Mouse (Mus musculus) limb, embryonic 14.5 days (tissue): ENCODE results near the gene Zfp583. TPM values are rescaled to one million over a fixed set of nuclear protein-coding genes. Genes with fewer than 3 reads are reported as not detected.

ENCODE experiments used
- ATAC-seq: fragments of 200-750 bp; cut with Nextera tagmentation; 2 replicates; pipeline ENCODE4 v1.8.0; 2017; ENCODE audit warnings: low read depth, moderate number of reproducible peaks, moderate TSS enrichment; ENCODE audit not compliant: low FRiP score
- DNase-seq: peaks from one replicate; pipeline ENCODE4 v3.0.0-alpha.2; 2015; ENCODE audit warnings: low spot score
- H3K27ac ChIP-seq: fragments of 300-500 bp; sonication (generic); replicated peaks from 2 replicates; pipeline ENCODE4 v1.5.1; 2014; ENCODE audit warnings: low read depth, mild to moderate bottlenecking, low read length, moderate library complexity, mixed read lengths
- H3K27me3 ChIP-seq: fragments of 300-500 bp; sonication (generic); 2 replicates; pipeline ENCODE4 v1.6.1; 2014; ENCODE audit warnings: low read length, mixed read lengths; ENCODE audit not compliant: control insufficient read depth, insufficient read depth
- H3K36me3 ChIP-seq: fragments of 300-500 bp; sonication (generic); 2 replicates; pipeline ENCODE4 v1.6.1; 2014; ENCODE audit warnings: mild to moderate bottlenecking, low read length, moderate library complexity, mixed read lengths; ENCODE audit not compliant: control insufficient read depth, insufficient read depth
- H3K4me1 ChIP-seq: fragments of 300-500 bp; sonication (generic); 2 replicates; pipeline ENCODE4 v1.6.1; 2014; ENCODE audit warnings: antibody characterized with exemption, low read length, mixed read lengths; ENCODE audit not compliant: control insufficient read depth, insufficient read depth
- H3K4me2 ChIP-seq: fragments of 300-500 bp; sonication (generic); replicated peaks from 2 replicates; pipeline ENCODE4 v1.6.1; 2014; ENCODE audit warnings: low read depth, mild to moderate bottlenecking, low read length, moderate library complexity; ENCODE audit not compliant: severe bottlenecking
- H3K4me3 ChIP-seq: fragments of 300-500 bp; sonication (generic); replicated peaks from 2 replicates; pipeline ENCODE4 v1.5.1; 2014; ENCODE audit warnings: low read length
- H3K9ac ChIP-seq: fragments of 300-500 bp; sonication (generic); 2 replicates; pipeline ENCODE4 v1.6.1; 2014; ENCODE audit warnings: mild to moderate bottlenecking, low read depth, low read length, moderate library complexity; ENCODE audit not compliant: severe bottlenecking
- H3K9me3 ChIP-seq: fragments of 300-500 bp; sonication (generic); 2 replicates; pipeline ENCODE4 v1.6.1; 2016; ENCODE audit warnings: low read length; ENCODE audit not compliant: control insufficient read depth
- POLR2A ChIP-seq: fragments of 200-500 bp; IDR thresholded peaks from 2 replicates; pipeline ENCODE4 v1.8.0; 2012; ENCODE audit warnings: inconsistent platforms, mild to moderate bottlenecking, moderate library complexity, borderline replicate concordance; ENCODE audit not compliant: insufficient read depth, insufficient read length; ENCODE audit errors: extremely low read depth
- WGBS: fragments of 180-500 bp; shearing (Covaris S2); extraction: QIAGEN DNeasy Blood & Tissue Kit; methylation state at CpG from one replicate; pipeline ENCODE4 v1.1.7; 2014; 5-methylcytosine and 5-hydroxymethylcytosine counted together
- polyA plus RNA-seq, 2 experiments: library from polyadenylated mRNA; depleted of rRNA in 1 of 2; stranded (reverse) in 1 of 2; unstranded in 1 of 2; fragments of >200 nt; fragmentation: Nextera tagmentation in 1 of 2; extraction: Ambion mirVana in 1 of 2; gene quantifications; 2 replicates each; pipeline versions ENCODE4 v1.2.1 to v1.2.3; 2012 to 2014

The Zfp583 gene
- polyA plus RNA-seq, 2 experiments, result 5.4 to 6.1 TPM

DNA sequence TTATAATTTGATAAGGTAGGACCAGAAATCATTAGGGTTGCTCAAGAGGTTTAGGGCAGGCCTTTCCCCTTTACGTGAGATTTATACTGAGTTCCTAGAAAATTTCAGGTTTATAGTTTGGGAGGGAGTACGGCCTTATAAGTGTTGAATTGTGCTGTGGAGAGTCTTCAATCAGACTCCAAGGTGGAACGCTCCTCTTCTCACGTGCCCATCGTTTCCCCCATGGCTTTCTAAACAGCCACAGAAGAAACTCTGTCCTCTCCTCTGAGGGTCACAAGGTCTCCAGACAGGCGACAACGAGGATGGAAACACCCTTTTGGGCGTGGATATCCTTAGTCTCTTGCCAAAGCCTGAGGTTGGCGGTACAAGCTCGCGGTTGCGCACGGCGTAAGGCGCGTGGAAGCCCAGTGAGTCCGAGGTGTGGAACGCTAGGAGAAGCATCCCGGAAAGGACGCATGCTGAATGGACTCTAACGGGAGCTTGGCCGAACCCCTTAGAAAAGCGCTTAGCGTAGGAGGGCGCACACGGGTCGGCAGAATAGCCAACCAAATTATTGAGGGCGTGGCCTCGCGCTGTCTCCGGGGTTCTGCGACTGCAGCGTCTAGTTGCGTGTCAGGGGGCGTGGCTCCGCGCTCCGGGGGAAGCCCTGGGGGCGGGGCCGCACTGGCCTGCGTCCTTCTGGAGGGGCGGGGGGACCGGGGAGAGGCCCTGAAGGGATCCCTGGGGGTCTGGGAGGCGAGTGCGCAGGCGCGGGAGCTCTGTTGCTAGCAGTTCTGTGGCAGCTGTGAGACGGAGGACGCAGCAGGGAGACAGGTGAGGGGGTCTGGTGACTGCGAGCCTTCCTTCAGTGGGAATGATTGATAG lies 45.0 kb downstream of the Zfp583 start, which contains the start of gene Zfp667:
Zfp667 (plus strand) TSS at position 738 of the 864 bp plus-strand sequence.
- H3K9me3 ChIP-seq, result no peaks in the 10 kb centered on the region
- ATAC-seq, result peak; percentile 89

DNA sequence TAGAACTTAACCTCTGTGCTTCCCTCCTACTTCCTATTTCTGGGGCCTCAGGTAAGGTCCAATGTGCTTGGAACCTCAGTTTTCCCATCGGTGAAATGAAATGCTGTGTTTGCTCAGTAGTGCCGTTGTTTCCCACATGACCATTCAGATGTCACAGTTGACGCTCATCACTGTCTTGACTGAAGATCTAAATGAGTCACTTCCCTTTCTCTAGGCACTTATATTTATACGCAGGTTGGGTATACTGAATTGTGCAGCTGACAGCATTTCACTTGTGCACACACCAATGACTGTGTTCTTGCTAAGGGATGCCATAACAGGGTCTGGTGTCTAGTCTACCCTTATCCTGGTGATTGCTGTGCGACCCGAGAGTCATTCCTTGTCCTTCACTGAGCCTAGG lies 45.7 kb downstream of the Zfp583 start:
- Histone ChIP-seq H3K4me1 (peaks cover 6% of the 10 kb centered on the region; the same call in 1 of the 2 replicates), H3K36me3 (no peaks in the 10 kb centered on the region; the same call in 1 of the 2 replicates), H3K4me3 (no peak overlapping the region; the same call in 1 of the 2 replicates), H3K4me2 (peak overlapping the region; percentile 72; the same call in 1 of the 2 replicates), H3K27ac (peak overlapping the region; percentile 74; the same call in 1 of the 2 replicates), H3K9ac (no peak overlapping the region), H3K9me3 (no peaks in the 10 kb centered on the region), H3K27me3 (no peaks in the 10 kb centered on the region)
- ATAC-seq (no peak), DNase-seq (no peak)
- TF ChIP-seq POLR2A, result no peak
- 85% methylated on average over 6 of the region's 6 CpGs for WGBS

More for the DNA sequence above, 45.0 kb downstream of the Zfp583 start, which contains the start of gene Zfp667:
- TF ChIP-seq POLR2A, result peak; percentile 54; the same call in 1 of the 2 replicates
- Histone ChIP-seq H3K4me3 (peak within 1 kb of the TSS; percentile 51), H3K27ac (peak within 1 kb of the TSS; percentile 74), H3K4me2 (peak within 1 kb of the TSS; percentile 72), H3K36me3 (no peaks in the 10 kb centered on the region; the same call in 1 of the 2 replicates), H3K27me3 (no peaks in the 10 kb centered on the region), H3K4me1 (peaks cover 6% of the 10 kb centered on the region; the same call in 1 of the 2 replicates), H3K9ac (peak within 1 kb of the TSS; percentile 60)
- WGBS, result 2% methylated on average over 45 of the region's 50 CpGs
- DNase-seq, result peak; percentile 97

DNA sequence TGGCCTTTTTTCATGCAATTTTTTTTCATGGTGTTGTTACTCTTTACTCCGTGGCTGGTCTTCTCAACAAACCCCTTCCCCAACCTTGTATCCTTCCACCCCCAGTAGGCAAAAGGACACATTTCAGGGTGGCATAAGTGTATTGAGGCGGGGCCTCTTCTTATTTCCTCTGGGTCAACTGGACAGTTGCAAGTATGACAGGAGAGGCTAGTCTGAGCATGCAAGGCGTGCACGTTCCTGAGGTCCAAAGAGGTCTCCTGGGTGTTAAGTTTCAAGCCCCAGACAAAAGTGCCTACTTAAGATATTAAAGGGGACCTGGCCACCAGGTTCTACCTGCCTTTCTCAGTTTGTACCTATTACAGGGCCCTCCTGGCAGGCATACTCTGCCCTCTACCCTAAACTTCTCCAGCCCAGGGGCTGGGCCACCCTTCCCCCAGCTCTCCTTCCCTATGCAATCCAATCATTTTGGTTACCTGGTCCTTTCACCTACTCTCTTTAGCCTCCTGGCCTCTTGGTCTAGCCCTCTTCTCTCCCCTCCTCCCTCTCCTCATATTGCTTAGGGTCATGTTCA lies 46.6 kb downstream of the Zfp583 start:
- WGBS, result 81% methylated on average over 4 of the region's 4 CpGs
- Histone ChIP-seq H3K9ac (no peak overlapping the region), H3K36me3 (no peaks in the 10 kb centered on the region), H3K4me1 (peaks cover 6% of the 10 kb centered on the region; the same call in 1 of the 2 replicates), H3K27ac (no peak overlapping the region), H3K4me2 (no peak overlapping the region), H3K27me3 (no peaks in the 10 kb centered on the region), H3K4me3 (no peak overlapping the region), H3K9me3 (no peaks in the 10 kb centered on the region)
- no peak for ATAC-seq
- TF ChIP-seq POLR2A, result no peak
- no peak for DNase-seq

DNA sequence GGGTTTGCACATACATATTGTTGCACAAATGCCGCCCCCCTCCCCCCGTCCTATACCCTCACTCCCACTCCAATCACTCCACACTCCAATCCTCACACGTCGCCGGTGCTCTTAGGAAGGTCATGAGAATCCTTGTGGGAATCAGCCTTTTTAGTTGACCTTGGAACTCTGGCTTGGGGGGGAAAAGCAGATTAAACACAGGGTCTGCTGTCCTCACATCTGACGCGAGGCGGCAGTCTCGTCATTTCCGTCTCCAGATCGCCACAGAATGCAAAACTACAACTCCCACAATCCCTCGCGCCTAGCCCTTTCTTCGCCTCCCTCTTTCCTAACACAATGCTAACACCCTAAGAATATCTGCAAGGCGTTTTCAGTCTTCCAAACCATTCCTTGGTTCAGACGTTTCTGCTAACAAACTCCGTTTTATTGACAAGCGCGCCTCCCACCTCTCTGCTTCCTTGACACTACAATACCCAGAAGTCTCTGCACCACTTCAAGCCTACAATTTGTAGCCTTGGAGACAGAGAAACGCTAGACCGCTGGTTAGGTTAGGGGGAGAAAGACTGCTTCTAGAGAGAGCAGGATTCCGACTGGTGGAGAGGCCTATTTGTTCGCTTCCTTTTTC lies 47.5 kb downstream of the Zfp583 start:
- H3K4me2 ChIP-seq, result peak overlapping the region; percentile 55
- 1% methylated on average over 23 of the region's 23 CpGs for WGBS
- no peaks in the 10 kb centered on the region for H3K27me3 ChIP-seq
- H3K9me3 ChIP-seq, result no peaks in the 10 kb centered on the region
- DNase-seq (peak; percentile 92), ATAC-seq (peak; percentile 74)
- TF ChIP-seq POLR2A, result 0 out of 2 replicates have a peak, but pooled peaks have one; percentile 9
- peak overlapping the region; percentile 79 for H3K27ac ChIP-seq
- H3K36me3 ChIP-seq, result no peaks in the 10 kb centered on the region
- H3K4me1 ChIP-seq, result peaks cover 6% of the 10 kb centered on the region; the same call in 1 of the 2 replicates
- H3K9ac ChIP-seq, result peak overlapping the region; percentile 51
- peak overlapping the region; percentile 47 for H3K4me3 ChIP-seq

DNA sequence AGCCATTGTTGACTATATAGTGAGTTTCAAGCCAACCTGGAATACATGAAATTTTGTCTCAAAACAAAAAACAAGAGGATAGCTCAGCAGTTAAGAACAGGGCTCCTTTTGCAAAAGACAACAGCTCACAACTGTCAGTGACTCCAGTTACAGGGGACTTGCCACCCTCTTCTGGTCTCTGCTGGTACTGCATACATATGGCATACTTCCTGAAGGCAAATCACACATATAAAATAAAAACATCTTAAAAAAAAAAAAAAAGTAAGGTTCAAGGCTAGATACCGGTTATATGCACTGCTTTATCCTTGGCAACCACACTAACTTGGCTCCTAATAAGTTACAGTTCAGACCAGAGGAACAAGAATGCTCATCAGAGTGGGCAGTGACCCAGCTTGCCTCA lies 48.3 kb downstream of the Zfp583 start:
- Histone ChIP-seq H3K27ac (peak overlapping the region; percentile 79; the same call in 1 of the 2 replicates), H3K4me1 (peaks cover 6% of the 10 kb centered on the region; the same call in 1 of the 2 replicates), H3K36me3 (no peaks in the 10 kb centered on the region), H3K9ac (no peak overlapping the region), H3K4me3 (peak overlapping the region; percentile 47), H3K4me2 (peak overlapping the region; percentile 55), H3K27me3 (no peaks in the 10 kb centered on the region), H3K9me3 (no peaks in the 10 kb centered on the region)
- no peak for TF ChIP-seq POLR2A
- DNase-seq (peak; percentile 90), ATAC-seq (no peak)
- WGBS, result 3% methylated on average over 1 of the region's 1 CpGs
